ENCODE assay signal across 32 mouse cellular contexts in the genomic region with DNA sequence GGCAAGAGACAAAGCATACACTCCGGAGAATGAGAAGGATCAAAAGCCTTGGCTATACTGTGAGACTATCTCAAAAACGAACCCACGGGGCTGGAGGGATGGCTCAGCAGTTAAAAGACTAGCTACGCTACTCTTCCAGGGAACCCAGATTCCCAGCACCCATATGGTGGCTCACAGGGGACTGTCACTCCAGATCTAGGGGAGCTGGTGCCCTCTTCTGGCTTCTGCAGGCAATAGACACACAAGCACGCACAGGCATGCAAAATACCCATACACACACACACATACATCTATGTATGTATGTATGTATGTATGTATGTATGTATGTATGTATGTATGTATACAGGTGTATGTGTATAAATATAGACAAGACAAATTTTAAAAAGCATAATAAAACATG. TPM values are rescaled to one million over a fixed set of nuclear protein-coding genes. Genes with fewer than 3 reads are reported as not detected.
DNase-seq lines count a peak whose midpoint lies in the region; ATAC-seq and TF ChIP-seq lines count a peak whose summit lies in the region.
"Had no signal": no experiment of that assay in that cellular context is flagged by ENCODE, and none has a peak within 500 bp of the region (broad histone marks: within the 10 kb centered on the region; RNA-seq: fewer than 3 reads in every experiment).

No protein-coding gene starts in this region.

- no peak for ATAC-seq in liver, postnatal 0 days
- no peak for ATAC-seq in liver, embryonic 11.5 days (replicated peaks; ENCODE audit: low FRiP score)
- ATAC-seq in inflammation-experienced regulatory T-cells, adult 6 months, result no peak
- ATAC-seq: activated CD4-positive, CD25-positive, alpha-beta regulatory T cell, adult 4 months; forebrain, embryonic 15.5 days; intestine, embryonic 16.5 days had no signal

- H3K27ac ChIP-seq in liver, postnatal 0 days (ENCODE audit: low read depth), result no peak overlapping the region
- no peak overlapping the region for H3K27ac ChIP-seq in liver, embryonic 11.5 days (ENCODE audit: low read depth, low read length)
- no peak overlapping the region for H3K27ac ChIP-seq in CH12.LX (ENCODE audit: insufficient read depth, low read depth)
- H3K27ac ChIP-seq: embryonic facial prominence, embryonic 12.5 days; forebrain, embryonic 15.5 days; gastrocnemius, adult 2 months; heart, embryonic 13.5 days; hindbrain, embryonic 14.5 days; liver, embryonic 15.5 days; stomach, embryonic 15.5 days had no signal

- 0 out of 2 replicates have a peak, but pooled peaks have one; percentile 19 for TF ChIP-seq CTCF in liver, postnatal 0 days (IDR thresholded peaks at IDR 0.05; ENCODE audit: low read depth)
- peak in 1 of 2 experiments; percentile 24; a peak in 1 of 4 replicates for TF ChIP-seq CTCF in CH12.LX (conservative IDR thresholded peaks at IDR 0.05 in 1 of 2, IDR thresholded peaks at IDR 0.05 in 1 of 2; ENCODE audit: low read depth in 2 of 2, low read length in 2 of 2)

- TF ChIP-seq RAD21 in CH12.LX (IDR thresholded peaks at IDR 0.05; ENCODE audit: low read depth, low read length), result no peak; the same call in none of the 2 replicates

- peaks cover 31% of the 10 kb centered on the region for H3K36me3 ChIP-seq in liver, postnatal 0 days (replicated peaks; ENCODE audit: insufficient read depth, low read length)
- peaks cover 21% of the 10 kb centered on the region for H3K36me3 ChIP-seq in liver, embryonic 11.5 days (ENCODE audit: control insufficient read depth, insufficient read depth, low read length)
- peaks cover 50 to 85% of the 10 kb centered on the region in 2 experiments for H3K36me3 ChIP-seq in CH12.LX (replicated peaks in 1 of 2; ENCODE audit: control insufficient read depth in 1 of 2, insufficient read depth in 1 of 2, low read length in 1 of 2)

- H3K4me1 ChIP-seq in liver, postnatal 0 days (ENCODE audit: insufficient read depth), result no peaks in the 10 kb centered on the region
- no peaks in the 10 kb centered on the region for H3K4me1 ChIP-seq in liver, embryonic 11.5 days (replicated peaks; ENCODE audit: control insufficient read depth, insufficient read depth, low read length)
- peaks cover 0 to 6% of the 10 kb centered on the region in 2 experiments; a peak in 2 of 4 replicates for H3K4me1 ChIP-seq in CH12.LX (ENCODE audit: control insufficient read depth in 1 of 2, insufficient read depth in 2 of 2)
- H3K4me1 ChIP-seq: liver, embryonic 15.5 days; stomach, embryonic 15.5 days had no signal

- H3K27me3 ChIP-seq in liver, postnatal 0 days (ENCODE audit: insufficient read depth, low read length), result no peaks in the 10 kb centered on the region
- no peaks in the 10 kb centered on the region for H3K27me3 ChIP-seq in liver, embryonic 11.5 days (replicated peaks; ENCODE audit: control insufficient read depth, insufficient read depth, low read length)
- H3K27me3 ChIP-seq in CH12.LX (replicated peaks), result no peaks in the 10 kb centered on the region
- H3K27me3 ChIP-seq: embryonic facial prominence, embryonic 12.5 days; forebrain, embryonic 15.5 days; heart, embryonic 13.5 days; liver, embryonic 15.5 days; stomach, embryonic 15.5 days had no signal

- dilution Hi-C loops in CH12.LX (cut with MboI; ENCODE audit: extremely low pct_ligation_motif_present, extremely low pct_unique_long_range_greater_than_20kb, low sequenced_read_pairs), result no loop called here

- H3K4me2 ChIP-seq in liver, postnatal 0 days (ENCODE audit: low read depth, low read length), result no peak overlapping the region
- no peak overlapping the region for H3K4me2 ChIP-seq in liver, embryonic 11.5 days
- H3K4me2 ChIP-seq in CH12.LX (ENCODE audit: insufficient read depth, low read depth, poor library complexity, severe bottlenecking), result no peak overlapping the region
- H3K4me2 ChIP-seq: embryonic facial prominence, embryonic 12.5 days; forebrain, embryonic 15.5 days; heart, embryonic 13.5 days; hindbrain, embryonic 14.5 days; liver, embryonic 15.5 days; stomach, embryonic 15.5 days had no signal

- H3K79me2 ChIP-seq in CH12.LX (replicated peaks; ENCODE audit: control insufficient read depth, extremely low read depth, insufficient read depth, poor library complexity, severe bottlenecking), result no peaks in the 10 kb centered on the region

- DNase-seq in heart, adult 11 months, result peak; percentile 21
- no peak for DNase-seq in heart, adult 18-20 months
- no peak for DNase-seq in liver, postnatal 0 days
- DNase-seq in liver, embryonic 11.5 days (ENCODE audit: low spot score), result no peak
- peak; percentile 14 for DNase-seq in CH12.LX (ENCODE audit: extremely low read depth)
- peak; percentile 6 for DNase-seq in MEL-GATA-1-ER (ENCODE audit: extremely low read depth, low read depth)
- no peak for DNase-seq in adrenal gland, postnatal 4 days (ENCODE audit: low spot score in 2 of 2)
- DNase-seq: adrenal gland, adult 8-10 months; cerebellum, adult 11-12 months; cerebellum, adult 9-11 months; embryo, embryonic 11 days; gastrocnemius, adult 2 months; gastrocnemius, postnatal 36 days; heart, postnatal 10 days; kidney, postnatal 14 days; left cerebral cortex, postnatal 4 days; midbrain, embryonic 14.5 days; right cerebral cortex, postnatal 25 days; thymus, adult 18-20 months; thymus, postnatal 25 days had no signal

- 90% methylated on average over 5 of the region's 5 CpGs for WGBS in liver, postnatal 0 days (ENCODE audit: insufficient replicate concordance)
- WGBS in liver, embryonic 11.5 days, result 87% methylated on average over 5 of the region's 5 CpGs

- H3K4me3 ChIP-seq in liver, postnatal 0 days (ENCODE audit: low read depth, low read length), result no peak overlapping the region
- H3K4me3 ChIP-seq in liver, embryonic 11.5 days (ENCODE audit: low read depth, low read length), result no peak overlapping the region
- H3K4me3 ChIP-seq in CH12.LX (replicated peaks in 1 of 3; ENCODE audit: low read depth in 2 of 3, low read length in 2 of 3, poor library complexity in 1 of 3), result no peak overlapping the region
- H3K4me3 ChIP-seq: embryonic facial prominence, embryonic 12.5 days; forebrain, embryonic 15.5 days; gastrocnemius, adult 2 months; heart, embryonic 13.5 days; liver, embryonic 15.5 days; stomach, embryonic 15.5 days had no signal

- in situ Hi-C loops in CH12.LX (cut with MboI; ENCODE audit: low pct_ligation_motif_present, low pct_unique_long_range_greater_than_20kb, low sequenced_read_pairs), result no loop called here

- TF ChIP-seq POLR2A in CH12.LX (IDR thresholded peaks at IDR 0.05; ENCODE audit: low read depth, low read length), result no peak

- no peaks in the 10 kb centered on the region for H3K9me3 ChIP-seq in liver, postnatal 0 days (ENCODE audit: low read length)
- no peaks in the 10 kb centered on the region for H3K9me3 ChIP-seq in liver, embryonic 11.5 days (ENCODE audit: control insufficient read depth, low read length)
- no peaks in the 10 kb centered on the region for H3K9me3 ChIP-seq in CH12.LX (replicated peaks; ENCODE audit: low read length)
- H3K9me3 ChIP-seq: embryonic facial prominence, embryonic 12.5 days; forebrain, embryonic 15.5 days; G1E; heart, embryonic 13.5 days; liver, embryonic 15.5 days; stomach, embryonic 15.5 days had no signal

- no peak for TF ChIP-seq EP300 in liver, postnatal 0 days (IDR thresholded peaks at IDR 0.05; ENCODE audit: low read depth)
- TF ChIP-seq EP300 in CH12.LX (IDR thresholded peaks at IDR 0.05; ENCODE audit: low read length), result no peak

- H3K9ac ChIP-seq in liver, postnatal 0 days (replicated peaks), result no peak overlapping the region
- no peak overlapping the region for H3K9ac ChIP-seq in liver, embryonic 11.5 days (ENCODE audit: low read depth, low read length)
- H3K9ac ChIP-seq in CH12.LX (ENCODE audit: insufficient read depth, low read depth), result no peak overlapping the region
- H3K9ac ChIP-seq: embryonic facial prominence, embryonic 12.5 days; forebrain, embryonic 15.5 days; heart, embryonic 13.5 days; hindbrain, embryonic 14.5 days; liver, embryonic 15.5 days; stomach, embryonic 15.5 days had no signal

TF ChIP-seq in CH12.LX, 34 proteins besides CTCF, POLR2A, EP300 and RAD21 (continues in another document):
- TF ChIP-seq POLR2AphosphoS2 (IDR thresholded peaks at IDR 0.05; ENCODE audit: low read depth, low read length), result no peak
- TF ChIP-seq TCF12 (IDR thresholded peaks at IDR 0.05; ENCODE audit: low read depth, low read length), result no peak
- TF ChIP-seq USF1 (IDR thresholded peaks at IDR 0.05; ENCODE audit: low read depth, low read length), result no peak
- TF ChIP-seq RCOR1 (conservative IDR thresholded peaks at IDR 0.05; ENCODE audit: low read depth, low read length), result no peak
- no peak for TF ChIP-seq E2F4 (IDR thresholded peaks at IDR 0.05; ENCODE audit: insufficient replicate concordance, low read depth, low read length)
- no peak for TF ChIP-seq GABPA (IDR thresholded peaks at IDR 0.05; ENCODE audit: insufficient replicate concordance, low read depth, low read length)

RNA-seq across cellular contexts. Expression of a gene that starts 32.1 kb away (rescaled TPM):
- total RNA-seq in heart, adult 18-20 months (2021), result under 1 TPM in 1 of 2 experiments, not detected in 1; 0.36 TPM
- 0.12 TPM in 1 of 2 replicates, not detected in the other for polyA plus RNA-seq in liver, postnatal 0 days (2015; fragmentation: Nextera tagmentation; extraction: Ambion mirVana)
- 6.5 and 7.0 TPM in 2 replicates for polyA plus RNA-seq in liver, embryonic 11.5 days (2014; fragmentation: Nextera tagmentation; extraction: Ambion mirVana)
- total RNA-seq in CH12.LX (2012; rRNA removed), result 0.08 and 0.13 TPM in 2 replicates
- total RNA-seq in CH12.LX (2014; rRNA removed), result not detected in 2 replicates
- polyA plus RNA-seq in CH12.LX (2012; ENCODE audit: insufficient read length, low read depth), result 0.06 and 0.15 TPM in 2 replicates
- polyA plus RNA-seq in inflammation-experienced regulatory T-cells, adult 6 months (2017; shearing (Covaris generic)), result not detected
- total RNA-seq in adrenal gland, postnatal 4 days (2021), result 1 to 10 TPM; 3.8 TPM
- total RNA-seq: hematopoietic stem cell, adult 5-6 weeks; neutrophil, adult 5-6 weeks had no signal
- polyA plus RNA-seq: G1E had no signal

RNA-seq across cellular contexts. Expression of a gene that starts 55.8 kb away (rescaled TPM):
- total RNA-seq in heart, adult 18-20 months (2021), result 1,000 to 10,000 TPM in 1 of 2 experiments, 100 to 1,000 TPM in 1; 867 to 1,020 TPM
- polyA plus RNA-seq in liver, postnatal 0 days (2015; fragmentation: Nextera tagmentation; extraction: Ambion mirVana), result 9.1 and 9.2 TPM in 2 replicates
- 37.2 and 42.5 TPM in 2 replicates for polyA plus RNA-seq in liver, embryonic 11.5 days (2014; fragmentation: Nextera tagmentation; extraction: Ambion mirVana)
- total RNA-seq in CH12.LX (2012; rRNA removed), result 23.8 and 29.6 TPM in 2 replicates
- 21.1 and 23.5 TPM in 2 replicates for total RNA-seq in CH12.LX (2014; rRNA removed)
- polyA plus RNA-seq in CH12.LX (2012; ENCODE audit: insufficient read length, low read depth), result 37.9 and 39.2 TPM in 2 replicates
- 1 to 10 TPM; 4.9 to 5.6 (median 5.2) TPM for polyA plus RNA-seq in inflammation-experienced regulatory T-cells, adult 6 months (2017; shearing (Covaris generic))
- total RNA-seq in adrenal gland, postnatal 4 days (2021), result 10 to 100 TPM; 76.5 to 88.7 TPM

RNA-seq across cellular contexts. Expression of a gene that starts 57.0 kb away (rescaled TPM):
- total RNA-seq in heart, adult 18-20 months (2021), result 1 to 10 TPM; 8.5 to 9.5 TPM
- 4.7 and 6.7 TPM in 2 replicates for polyA plus RNA-seq in liver, postnatal 0 days (2015; fragmentation: Nextera tagmentation; extraction: Ambion mirVana)
- 37.9 and 38.6 TPM in 2 replicates for polyA plus RNA-seq in liver, embryonic 11.5 days (2014; fragmentation: Nextera tagmentation; extraction: Ambion mirVana)
- 14.9 and 17.1 TPM in 2 replicates for total RNA-seq in CH12.LX (2012; rRNA removed)
- 21.7 and 23.3 TPM in 2 replicates for total RNA-seq in CH12.LX (2014; rRNA removed)
- 32.3 and 38.5 TPM in 2 replicates for polyA plus RNA-seq in CH12.LX (2012; ENCODE audit: insufficient read length, low read depth)
- 10 to 100 TPM; 29.3 to 35.6 (median 35.0) TPM for polyA plus RNA-seq in inflammation-experienced regulatory T-cells, adult 6 months (2017; shearing (Covaris generic))
- total RNA-seq in adrenal gland, postnatal 4 days (2021), result 10 to 100 TPM; 26.0 to 28.8 TPM

Comparison
In these comparisons a context has a peak if more than half of its experiments do, and no peak if none do; other contexts are left out.
1. DNase-seq: peak in heart, adult 11 months (single experiment), CH12.LX (single experiment) and MEL-GATA-1-ER (single experiment); none in heart, adult 18-20 months (0 of 2), liver, postnatal 0 days (single experiment), liver, embryonic 11.5 days (single experiment) and adrenal gland, postnatal 4 days (0 of 2).